Mouse (Mus musculus): ENCODE data around the gene Exoc7.

- no peak for TF ChIP-seq CTCF (IDR thresholded peaks at IDR 0.05; ENCODE audit: extremely low read depth, insufficient read depth, insufficient read length, insufficient replicate concordance)
- TF ChIP-seq POLR2A (IDR thresholded peaks at IDR 0.05; ENCODE audit: low read depth, low read length) = no peak
Measured at GRCm38 (mm10) chr11:116307019-116307725, at the start of gene Exoc7.
